Mouse (Mus musculus): ENCODE measurements around the gene Tcf7l2.

DNA sequence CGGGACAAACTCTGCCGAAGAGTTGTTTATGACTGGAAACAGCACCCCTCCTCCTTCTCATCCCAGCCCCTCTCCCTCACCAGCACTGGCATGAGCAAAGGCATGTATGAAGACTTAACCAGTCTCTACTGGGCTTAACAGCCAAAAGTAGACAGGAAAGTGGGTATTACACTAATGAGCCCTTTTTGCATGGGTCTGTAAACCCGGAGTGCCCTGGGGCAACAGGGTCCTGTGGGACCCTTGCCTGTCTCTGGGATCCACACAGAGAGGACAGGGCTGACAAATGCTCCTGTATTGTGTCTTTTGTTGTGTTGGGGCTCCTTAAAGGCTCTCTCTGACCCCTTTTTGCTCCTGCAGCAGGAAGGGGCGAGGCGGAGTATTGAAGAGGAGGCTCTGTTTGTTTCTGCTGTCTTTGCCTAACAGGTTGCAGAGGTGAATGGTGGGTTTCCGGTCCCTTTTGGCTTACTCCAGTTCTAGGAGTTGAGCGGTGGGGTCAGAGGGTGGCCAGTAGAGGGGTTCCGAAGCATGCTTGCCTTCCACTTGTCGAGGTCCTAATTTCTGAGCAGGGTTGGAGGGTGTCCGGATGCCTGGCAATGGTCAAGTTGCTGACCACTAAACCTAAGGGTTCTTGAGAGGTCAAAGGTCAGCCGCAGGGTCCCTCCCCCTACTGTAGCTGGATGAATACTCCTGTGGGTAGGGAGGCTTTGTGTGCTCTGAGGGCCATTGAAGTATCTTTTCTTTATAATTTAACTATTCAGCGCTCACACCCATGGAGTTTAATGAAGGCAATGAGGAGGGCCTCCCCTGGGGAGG lies 161.2 kb downstream of the Tcf7l2 start:
- TF ChIP-seq CTCF (IDR thresholded peaks at IDR 0.05; ENCODE audit: low read depth), result no peak
- no peak for TF ChIP-seq EP300 (IDR thresholded peaks at IDR 0.05; ENCODE audit: low read depth)

Data from heart, postnatal 0 days (tissue).